Mouse (Mus musculus) testis, adult 2 months (tissue): ENCODE measurements around the gene Arhgap15.

Experiments used
- CTCF ChIP-seq: fragments of 200-500 bp; IDR thresholded peaks from 2 replicates; pipeline ENCODE4 v1.5.1; 2012; ENCODE audit warnings: low read depth, mild to moderate bottlenecking, inconsistent platforms, low read length, moderate library complexity; ENCODE audit not compliant: control insufficient read depth, insufficient read depth, insufficient replicate concordance
- POLR2A ChIP-seq: fragments of 200-500 bp; IDR thresholded peaks from 2 replicates; pipeline ENCODE4 v1.6.1; 2012; ENCODE audit warnings: low read depth, mild to moderate bottlenecking, inconsistent platforms, low read length, moderate library complexity; ENCODE audit not compliant: control insufficient read depth

GRCm38 (mm10) chr2:44257946-44258345, 509.3 kb downstream of the Arhgap15 start:
- TF ChIP-seq CTCF, result no peak
- TF ChIP-seq POLR2A, result no peak
